Mouse (Mus musculus): ENCODE data around the gene Ufsp2.

DNA sequence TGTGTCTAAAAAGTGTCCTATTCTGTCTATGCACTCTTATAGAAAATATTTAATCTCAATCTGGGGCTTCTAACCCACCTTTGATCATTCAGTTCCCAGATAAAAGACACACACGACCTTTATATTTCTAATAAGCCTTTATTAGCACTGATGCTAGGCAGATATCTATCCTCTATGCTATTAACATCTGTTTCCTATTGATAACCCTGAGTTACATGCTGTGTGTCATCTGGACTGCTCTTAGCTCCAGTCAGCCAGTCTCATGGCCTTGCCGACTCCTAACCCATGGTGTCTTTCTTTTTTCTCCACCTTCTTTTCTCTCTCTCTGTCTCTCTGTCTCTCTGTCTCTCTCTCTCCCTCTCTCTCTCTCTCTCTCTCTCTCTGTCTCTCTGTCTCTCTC, 12.9 kb downstream of the Ufsp2 start:
- TF ChIP-seq CTCF (IDR thresholded peaks at IDR 0.05 in 2 of 3, conservative IDR thresholded peaks at IDR 0.05 in 1 of 3; ENCODE audit: control insufficient read depth in 1 of 3, insufficient read depth in 1 of 3, low read depth in 2 of 3, low read length in 3 of 3, poor library complexity in 1 of 3, severe bottlenecking in 1 of 3), result no peak
- TF ChIP-seq ZNF384 (IDR thresholded peaks at IDR 0.05; ENCODE audit: low read depth, low read length), result no peak
- TF ChIP-seq TBP (IDR thresholded peaks at IDR 0.05; ENCODE audit: low read depth, low read length), result no peak
- TF ChIP-seq ETS1 (IDR thresholded peaks at IDR 0.05; ENCODE audit: low read depth, low read length), result 0 out of 2 replicates have a peak, but pooled peaks have one; percentile 17
- TF ChIP-seq POLR2A (IDR thresholded peaks at IDR 0.05; ENCODE audit: control insufficient read depth in 1 of 2, insufficient read depth in 1 of 2, low read depth in 1 of 2, low read length in 2 of 2, poor library complexity in 1 of 2), result no peak
- TF ChIP-seq CHD1 (IDR thresholded peaks at IDR 0.05; ENCODE audit: low read depth, low read length), result no peak
- no peak for TF ChIP-seq USF2 (IDR thresholded peaks at IDR 0.05; ENCODE audit: borderline replicate concordance in 1 of 2, insufficient read depth in 1 of 2, low read depth in 1 of 2, low read length in 2 of 2)
- TF ChIP-seq MAZ (IDR thresholded peaks at IDR 0.05; ENCODE audit: low read depth, low read length), result no peak
- TF ChIP-seq BHLHE40 (IDR thresholded peaks at IDR 0.05; ENCODE audit: borderline replicate concordance, low read depth, low read length), result no peak
- no peak for TF ChIP-seq CHD2 (IDR thresholded peaks at IDR 0.05; ENCODE audit: low read length)
- no peak for TF ChIP-seq GABPA (IDR thresholded peaks at IDR 0.05; ENCODE audit: low read depth, low read length)
- TF ChIP-seq EP300 (IDR thresholded peaks at IDR 0.05; ENCODE audit: low read depth in 1 of 2, low read length in 2 of 2), result no peak
- TF ChIP-seq JUND (IDR thresholded peaks at IDR 0.05; ENCODE audit: low read depth, low read length), result no peak
- TF ChIP-seq SIN3A (IDR thresholded peaks at IDR 0.05; ENCODE audit: low read length), result no peak
